Mouse (Mus musculus) intestine, embryonic 14.5 days (tissue): ENCODE measurements at regions not wholly inside any gene's neighbourhood (a gene's known extent, or its start where the extent isn't known, plus 50 kb on each side); places are given as distances from the start of the nearest gene placed in this dataset.

Source experiments
- ATAC-seq: fragments of 200-750 bp; cut with Nextera tagmentation; replicated peaks from 2 replicates; pipeline ENCODE4 v1.8.0; 2017; ENCODE audit warnings: low read depth, moderate number of reproducible peaks, moderate TSS enrichment, moderate library complexity; ENCODE audit not compliant: low FRiP score, low TSS enrichment
- DNase-seq: peaks from one replicate; pipeline ENCODE4 v3.0.0-alpha.2; 2018; ENCODE audit warnings: low spot score
- H3K27ac ChIP-seq: fragments of 300-500 bp; sonication (generic); 2 replicates; pipeline ENCODE4 v1.5.1; 2014; ENCODE audit warnings: low read depth, mild to moderate bottlenecking, control low read depth
- H3K27me3 ChIP-seq: fragments of 300-500 bp; sonication (generic); replicated peaks from 2 replicates; pipeline ENCODE4 v1.6.1; 2014; ENCODE audit warnings: low read length, control low read depth; ENCODE audit not compliant: control insufficient read depth, insufficient read depth
- H3K36me3 ChIP-seq: fragments of 300-500 bp; sonication (generic); 2 replicates; pipeline ENCODE4 v1.6.1; 2014; ENCODE audit warnings: low read length, control low read depth; ENCODE audit not compliant: control insufficient read depth, insufficient read depth
- H3K4me1 ChIP-seq: fragments of 300-500 bp; sonication (generic); replicated peaks from 2 replicates; pipeline ENCODE4 v1.6.1; 2014; ENCODE audit warnings: low read length, control low read depth, mixed read lengths; ENCODE audit not compliant: control insufficient read depth, insufficient read depth
- H3K4me2 ChIP-seq: fragments of 300-500 bp; sonication (generic); 2 replicates; pipeline ENCODE4 v1.6.1; 2014; ENCODE audit warnings: low read length
- H3K4me3 ChIP-seq: fragments of 300-500 bp; sonication (generic); 2 replicates; pipeline ENCODE4 v1.5.1; 2014; ENCODE audit warnings: low read depth, low read length, control low read depth, mixed read lengths
- H3K9ac ChIP-seq: fragments of 300-500 bp; sonication (generic); 2 replicates; pipeline ENCODE4 v1.6.1; 2014; ENCODE audit warnings: mild to moderate bottlenecking, low read length
- H3K9me3 ChIP-seq: fragments of 300-500 bp; sonication (generic); 2 replicates; pipeline ENCODE4 v1.6.1; 2016; ENCODE audit warnings: low read length, control low read depth; ENCODE audit not compliant: control insufficient read depth
- WGBS: fragments of 180-500 bp; shearing (Covaris S2); extraction: QIAGEN DNeasy Blood & Tissue Kit; methylation state at CpG from one replicate; pipeline ENCODE4 v1.1.7; 2014; 5-methylcytosine and 5-hydroxymethylcytosine counted together

GRCm38 (mm10) chr2:75142675-75143074, 317.1 kb downstream of the Mtx2 start:
- Histone ChIP-seq H3K4me3 (no peak overlapping the region), H3K36me3 (no peaks in the 10 kb centered on the region), H3K27me3 (peaks cover 35% of the 10 kb centered on the region), H3K27ac (no peak overlapping the region), H3K9me3 (no peaks in the 10 kb centered on the region), H3K9ac (no peak overlapping the region), H3K4me1 (0 out of 2 replicates have a peak, but pooled peaks cover 5% of the 10 kb centered on the region), H3K4me2 (no peak overlapping the region)
- WGBS, result 34% methylated on average over 2 of the region's 2 CpGs
- ATAC-seq (no peak), DNase-seq (no peak)

GRCm38 (mm10) chr2:75144861-75145260, 319.3 kb downstream of the Mtx2 start:
- DNase-seq (no peak), ATAC-seq (no peak)
- H3K4me1 ChIP-seq, result 0 out of 2 replicates have a peak, but pooled peaks cover 7% of the 10 kb centered on the region
- no peak overlapping the region for H3K4me2 ChIP-seq
- H3K9me3 ChIP-seq, result no peaks in the 10 kb centered on the region
- no peak overlapping the region for H3K9ac ChIP-seq
- no peak overlapping the region for H3K4me3 ChIP-seq
- H3K27me3 ChIP-seq, result peaks cover 19% of the 10 kb centered on the region; the same call in 1 of the 2 replicates
- 76% methylated on average over 12 of the region's 12 CpGs for WGBS
- no peak overlapping the region for H3K27ac ChIP-seq
- H3K36me3 ChIP-seq, result no peaks in the 10 kb centered on the region

GRCm38 (mm10) chr2:75146256-75146655, 320.7 kb downstream of the Mtx2 start:
- 50% methylated on average over 6 of the region's 6 CpGs for WGBS
- H3K27me3 ChIP-seq, result peaks cover 12% of the 10 kb centered on the region; the same call in 1 of the 2 replicates
- H3K4me1 ChIP-seq, result 0 out of 2 replicates have a peak, but pooled peaks cover 7% of the 10 kb centered on the region
- no peak overlapping the region for H3K27ac ChIP-seq
- H3K9ac ChIP-seq, result no peak overlapping the region
- ATAC-seq, result no peak
- H3K36me3 ChIP-seq, result no peaks in the 10 kb centered on the region
- H3K9me3 ChIP-seq, result no peaks in the 10 kb centered on the region
- DNase-seq, result no peak
- no peak overlapping the region for H3K4me3 ChIP-seq
- no peak overlapping the region for H3K4me2 ChIP-seq

- 37% methylated on average over 9 of the region's 9 CpGs for WGBS
- Histone ChIP-seq H3K4me1 (0 out of 2 replicates have a peak, but pooled peaks cover 7% of the 10 kb centered on the region), H3K4me3 (no peak overlapping the region), H3K36me3 (no peaks in the 10 kb centered on the region), H3K9me3 (no peaks in the 10 kb centered on the region), H3K4me2 (peak overlapping the region; percentile 5; the same call in 1 of the 2 replicates), H3K27ac (no peak overlapping the region), H3K9ac (no peak overlapping the region), H3K27me3 (peaks cover 12% of the 10 kb centered on the region; the same call in 1 of the 2 replicates)
- DNase-seq (no peak), ATAC-seq (no peak)
Observed at GRCm38 (mm10) chr2:75147399-75147798, 321.8 kb downstream of the Mtx2 start.

- 52% methylated on average over 8 of the region's 8 CpGs for WGBS
- H3K4me2 ChIP-seq, result no peak overlapping the region
- DNase-seq (no peak), ATAC-seq (no peak)
- H3K4me1 ChIP-seq, result 0 out of 2 replicates have a peak, but pooled peaks cover 7% of the 10 kb centered on the region
- H3K27ac ChIP-seq, result no peak overlapping the region
- no peak overlapping the region for H3K4me3 ChIP-seq
- H3K9ac ChIP-seq, result no peak overlapping the region
- H3K36me3 ChIP-seq, result no peaks in the 10 kb centered on the region
- 0 out of 2 replicates have a peak, but pooled peaks cover 6% of the 10 kb centered on the region for H3K27me3 ChIP-seq
- H3K9me3 ChIP-seq, result no peaks in the 10 kb centered on the region
Observed at GRCm38 (mm10) chr2:75147967-75148366, 322.4 kb downstream of the Mtx2 start.

GRCm38 (mm10) chr2:75149036-75149435, 323.4 kb downstream of the Mtx2 start:
- no peak for ATAC-seq

GRCm38 (mm10) chr2:75149562-75149961, 324.0 kb downstream of the Mtx2 start:
- no peaks in the 10 kb centered on the region for H3K9me3 ChIP-seq
- no peaks in the 10 kb centered on the region for H3K36me3 ChIP-seq
- no peak for ATAC-seq
- WGBS, result 10% methylated on average over 12 of the region's 12 CpGs
- no peak overlapping the region for H3K9ac ChIP-seq
- H3K27me3 ChIP-seq, result no peaks in the 10 kb centered on the region
- DNase-seq, result no peak
- H3K27ac ChIP-seq, result no peak overlapping the region
- peak overlapping the region; percentile 34 for H3K4me2 ChIP-seq
- 0 out of 2 replicates have a peak overlapping the region, but pooled peaks have one; percentile 12 for H3K4me3 ChIP-seq
- H3K4me1 ChIP-seq, result 0 out of 2 replicates have a peak, but pooled peaks cover 7% of the 10 kb centered on the region

More at GRCm38 (mm10) chr2:75149036-75149435, 323.4 kb downstream of the Mtx2 start:
- H3K4me1 ChIP-seq, result 0 out of 2 replicates have a peak, but pooled peaks cover 7% of the 10 kb centered on the region
- 0 out of 2 replicates have a peak, but pooled peaks cover 3% of the 10 kb centered on the region for H3K27me3 ChIP-seq
- H3K36me3 ChIP-seq, result no peaks in the 10 kb centered on the region
- H3K9ac ChIP-seq, result no peak overlapping the region
- no peak overlapping the region for H3K4me3 ChIP-seq
- no peak for DNase-seq
- no peaks in the 10 kb centered on the region for H3K9me3 ChIP-seq
- no peak overlapping the region for H3K27ac ChIP-seq
- WGBS, result 68% methylated on average over 5 of the region's 5 CpGs
- no peak overlapping the region for H3K4me2 ChIP-seq

- H3K36me3 ChIP-seq, result no peaks in the 10 kb centered on the region
- no peaks in the 10 kb centered on the region for H3K27me3 ChIP-seq
- no peaks in the 10 kb centered on the region for H3K9me3 ChIP-seq
- H3K4me3 ChIP-seq, result no peak overlapping the region
- H3K4me2 ChIP-seq, result no peak overlapping the region
- ATAC-seq, result no peak
- H3K4me1 ChIP-seq, result peaks cover 12% of the 10 kb centered on the region; the same call in 1 of the 2 replicates
- H3K27ac ChIP-seq, result no peak overlapping the region
- 6% methylated on average over 6 of the region's 6 CpGs for WGBS
- no peak overlapping the region for H3K9ac ChIP-seq
- no peak for DNase-seq
Observed at GRCm38 (mm10) chr2:75150986-75151385, 325.4 kb downstream of the Mtx2 start.

- Histone ChIP-seq H3K36me3 (no peaks in the 10 kb centered on the region), H3K9me3 (no peaks in the 10 kb centered on the region), H3K4me3 (no peak overlapping the region), H3K4me1 (peaks cover 12% of the 10 kb centered on the region; the same call in 1 of the 2 replicates), H3K4me2 (no peak overlapping the region), H3K9ac (no peak overlapping the region), H3K27ac (no peak overlapping the region), H3K27me3 (no peaks in the 10 kb centered on the region)
- 85% methylated on average over 8 of the region's 8 CpGs for WGBS
- DNase-seq (no peak), ATAC-seq (no peak)
Observed at GRCm38 (mm10) chr2:75151519-75151918, 325.9 kb downstream of the Mtx2 start.
